Mouse (Mus musculus) Patski (cell line): ENCODE measurements around the gene Acbd5. TPM values are rescaled to one million over a fixed set of nuclear protein-coding genes. Genes with fewer than 3 reads are reported as not detected.
"Not testable (repeated sequence)": the region's sequence is repeated elsewhere in the genome, so short reads cannot be mapped to it uniquely, and the experiment has no call there.

Source experiments
- ATAC-seq: fragments of 100-300 bp; one replicate; pipeline ENCODE4 v1.8.0; 2021
- CTCF ChIA-PET: fragments of 350-600 bp; sonication (Branson Sonifier 250); formaldehyde crosslinking; loops from one replicate; lab custom pipeline; 2022; ENCODE audit warnings: inconsistent platforms; lab: Charles Lee
- POLR2A ChIA-PET: fragments of 350-600 bp; sonication (Branson Sonifier 250); formaldehyde crosslinking; loops from one replicate; lab custom pipeline; 2022; ENCODE audit warnings: antibody characterized with exemption, inconsistent platforms; lab: Charles Lee
- DNase-seq: peaks from one replicate; pipeline ENCODE4 v3.0.0-alpha.2; 2011; ENCODE audit warnings: low read depth, low spot score
- H3K27me3 ChIP-seq: fragments of 371-371 bp; one replicate; pipeline ENCODE4 v1.5.1; 2021
- CTCF ChIP-seq: fragments of 100-300 bp; IDR thresholded peaks from one replicate; pipeline ENCODE4 v1.5.1; 2021
- in situ Hi-C: fragments of 300-500 bp; cut with MboI; formaldehyde crosslinking; loops from 3 replicates; pipeline ENCODE4 v1.11.1; 2018; ENCODE audit warnings: low pct_unique_long_range_greater_than_20kb, mixed read lengths
- polyA plus RNA-seq: library from polyadenylated mRNA; unstranded; gene quantifications from one replicate; pipeline ENCODE4 v1.2.3, GENCODE M21; 2021

The Acbd5 gene
- polyA plus RNA-seq, 1 experiment from 2014 or later = 51.7 TPM

- DNase-seq = peak; percentile 38
- peak; percentile 92 for ATAC-seq
- no peak for TF ChIP-seq CTCF
- CTCF ChIA-PET = no interaction called here
- in situ Hi-C loops = loop anchor here (5.0 kb wide), 1 partner anchor 98 kb away; no protein-coding TSS in a partner anchor
- H3K27me3 ChIP-seq = no peaks in the 10 kb centered on the region
- POLR2A ChIA-PET = interaction anchor here (1.4 kb wide), 1 partner anchor 29 kb away, joined by 3 read pairs; no protein-coding TSS in a partner anchor
Observed at GRCm38 (mm10) chr2:23034692-23035435, 33.1 kb upstream of the Acbd5 start.

GRCm38 (mm10) chr2:23035467-23035866 is 32.5 kb upstream of the Acbd5 start:
- in situ Hi-C loops = loop anchor here (5.0 kb wide), 1 partner anchor 98 kb away; no protein-coding TSS in a partner anchor
- CTCF ChIA-PET = no interaction called here
- ATAC-seq = no peak
- POLR2A ChIA-PET = interaction anchor here (1.4 kb wide), 1 partner anchor 28 kb away, joined by 3 read pairs; no protein-coding TSS in a partner anchor
- no peak for TF ChIP-seq CTCF
- no peak for DNase-seq
- no peaks in the 10 kb centered on the region for H3K27me3 ChIP-seq

GRCm38 (mm10) chr2:23039082-23040000 is 28.6 kb upstream of the Acbd5 start:
- ATAC-seq = peak; percentile 78
- ChIA-PET POLR2A (interaction anchor here (0.8 kb wide), 1 partner anchor 29 kb away, joined by 6 read pairs; the partner anchor contains the start of gene Acbd5), CTCF (interaction anchor here (0.6 to 0.8 kb wide), 2 partner anchors 53 to 103 kb away, joined by 3 read pairs; no protein-coding TSS in a partner anchor)
- no peaks in the 10 kb centered on the region for H3K27me3 ChIP-seq
- no peak for TF ChIP-seq CTCF
- in situ Hi-C loops = loop anchor here (5.0 kb wide), 1 partner anchor 102 kb away; no protein-coding TSS in a partner anchor
- DNase-seq = no peak

GRCm38 (mm10) chr2:23040001-23040646 is 27.8 kb upstream of the Acbd5 start, which contains the start of gene Abi1:
Gene Abi1 (minus strand): TSS chr2:23040241.
- H3K27me3 ChIP-seq = no peaks in the 10 kb centered on the region
- DNase-seq = peak; percentile 96
- peak; percentile 84 for ATAC-seq
- ChIA-PET POLR2A (interaction anchor here (0.8 kb wide), 1 partner anchor 28 kb away, joined by 6 read pairs; the partner anchor contains the start of gene Acbd5), CTCF (interaction anchor here (0.8 kb wide), 1 partner anchor 52 kb away, joined by 3 read pairs; no protein-coding TSS in a partner anchor)
- TF ChIP-seq CTCF = peak; percentile 54
- in situ Hi-C loops = loop anchor here (5.0 kb wide), 1 partner anchor 57 kb away; no protein-coding TSS in a partner anchor

DNA sequence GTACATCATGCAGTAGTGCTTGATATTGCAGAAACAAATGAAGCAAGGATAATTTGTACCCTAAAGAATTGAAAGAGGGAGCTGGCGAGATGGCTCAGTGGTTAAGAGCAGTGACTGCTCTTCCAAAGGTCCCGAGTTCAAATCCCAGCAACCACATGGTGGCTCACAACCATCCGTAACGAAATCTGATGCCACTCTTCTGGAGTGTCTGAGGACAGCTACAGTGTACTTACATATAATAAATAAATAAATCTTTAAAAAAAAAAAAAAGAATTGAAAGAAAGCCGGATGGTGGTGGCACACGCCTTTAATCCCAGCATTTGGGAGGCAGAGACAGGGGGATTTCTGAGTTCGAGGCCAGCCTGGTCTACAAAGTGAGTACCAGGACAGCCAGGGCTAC is 27.3 kb upstream of the Acbd5 start:
- in situ Hi-C loops = loop anchor here (5.0 kb wide), 1 partner anchor 57 kb away; no protein-coding TSS in a partner anchor
- POLR2A ChIA-PET, CTCF ChIA-PET, ATAC-seq, DNase-seq, H3K27me3 ChIP-seq: not testable (repeated sequence)

DNA sequence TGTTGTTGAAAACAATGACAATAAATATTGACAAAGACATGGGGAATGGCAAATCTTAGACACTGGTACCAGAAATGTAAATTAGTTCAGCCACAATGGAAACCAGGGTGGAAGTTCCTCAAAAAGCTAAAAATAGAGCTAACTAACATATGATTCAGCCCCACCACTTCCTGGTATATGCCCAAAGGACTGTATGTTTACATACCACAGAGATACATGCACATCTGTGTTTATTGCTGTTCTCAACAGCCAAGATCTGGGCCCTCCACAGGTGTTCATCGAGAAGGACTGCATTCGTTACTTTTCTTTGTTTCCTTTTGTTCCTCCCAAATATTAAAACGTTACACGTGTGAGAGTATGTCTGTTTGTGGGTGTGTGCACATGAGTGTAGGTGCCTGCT is 26.5 kb upstream of the Acbd5 start:
- no peak for DNase-seq
- in situ Hi-C loops = loop anchor here (5.0 kb wide), 1 partner anchor 56 kb away; no protein-coding TSS in a partner anchor
- no peak for TF ChIP-seq CTCF
- CTCF ChIA-PET = no interaction called here
- no peak for ATAC-seq
- no peaks in the 10 kb centered on the region for H3K27me3 ChIP-seq
- POLR2A ChIA-PET = no interaction called here

DNA sequence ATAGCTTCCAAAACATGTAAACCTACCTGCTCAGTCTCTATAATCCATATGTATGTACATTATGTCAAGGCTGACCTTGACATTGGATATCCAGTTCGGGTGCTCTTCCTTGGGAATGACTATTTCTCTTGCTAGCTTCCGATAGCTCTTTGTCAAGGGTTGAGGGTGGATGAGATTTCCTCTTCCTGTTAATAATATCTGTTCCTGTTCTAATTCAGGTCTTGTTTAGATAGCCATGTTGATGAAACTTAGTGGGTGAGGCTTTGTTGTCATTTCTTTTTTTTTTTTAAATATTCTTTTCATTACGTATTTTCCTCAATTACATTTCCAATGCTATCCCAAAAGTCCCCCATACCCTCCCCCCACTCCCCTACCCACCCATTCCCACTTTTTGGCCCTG is 25.8 kb upstream of the Acbd5 start:
- CTCF ChIA-PET = no interaction called here
- ATAC-seq (no peak), DNase-seq (no peak)
- POLR2A ChIA-PET = interaction anchor here (0.6 kb wide), 1 partner anchor 97 kb away, joined by 3 read pairs; no protein-coding TSS in a partner anchor
- TF ChIP-seq CTCF = no peak
- in situ Hi-C loops = loop anchor here (5.0 kb wide), 1 partner anchor 55 kb away; no protein-coding TSS in a partner anchor
- no peaks in the 10 kb centered on the region for H3K27me3 ChIP-seq

DNA sequence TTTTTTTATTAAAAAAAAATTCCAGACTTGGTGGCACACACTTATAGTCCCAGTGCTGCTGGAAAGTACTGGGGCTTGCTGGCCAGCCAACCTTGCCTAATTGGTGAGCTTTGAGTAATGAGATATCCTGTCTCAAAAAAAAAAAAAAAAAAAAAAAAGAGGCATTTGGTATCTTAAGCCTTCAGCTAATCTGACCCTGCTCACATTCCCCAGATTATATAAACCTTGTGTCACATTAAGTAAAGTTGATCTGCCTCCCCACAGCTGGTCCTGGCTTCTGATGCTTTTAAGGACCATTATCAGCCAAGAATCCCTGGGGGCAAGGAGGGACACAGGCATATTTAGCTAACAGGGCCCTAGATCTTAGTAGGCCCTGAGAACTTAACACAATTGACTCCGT is 22.3 kb upstream of the Acbd5 start:
- ATAC-seq = no peak
- in situ Hi-C loops = no loop called here
- TF ChIP-seq CTCF = no peak
- ChIA-PET CTCF (no interaction called here), POLR2A (no interaction called here)
- no peaks in the 10 kb centered on the region for H3K27me3 ChIP-seq
- no peak for DNase-seq

- TF ChIP-seq CTCF = no peak
- ChIA-PET POLR2A (no interaction called here), CTCF (no interaction called here)
- DNase-seq (no peak), ATAC-seq (no peak)
- in situ Hi-C loops = no loop called here
- H3K27me3 ChIP-seq = peaks cover 17% of the 10 kb centered on the region
Observed at GRCm38 (mm10) chr2:23048006-23048405, 20.0 kb upstream of the Acbd5 start.
